Mouse (Mus musculus): ENCODE results near the gene Becn1. TPM values are rescaled to one million over a fixed set of nuclear protein-coding genes. Genes with fewer than 3 reads are reported as not detected.

Becn1 gene
- total RNA-seq, 2 experiments from 2014 or later: 105 to 362 TPM

DNA sequence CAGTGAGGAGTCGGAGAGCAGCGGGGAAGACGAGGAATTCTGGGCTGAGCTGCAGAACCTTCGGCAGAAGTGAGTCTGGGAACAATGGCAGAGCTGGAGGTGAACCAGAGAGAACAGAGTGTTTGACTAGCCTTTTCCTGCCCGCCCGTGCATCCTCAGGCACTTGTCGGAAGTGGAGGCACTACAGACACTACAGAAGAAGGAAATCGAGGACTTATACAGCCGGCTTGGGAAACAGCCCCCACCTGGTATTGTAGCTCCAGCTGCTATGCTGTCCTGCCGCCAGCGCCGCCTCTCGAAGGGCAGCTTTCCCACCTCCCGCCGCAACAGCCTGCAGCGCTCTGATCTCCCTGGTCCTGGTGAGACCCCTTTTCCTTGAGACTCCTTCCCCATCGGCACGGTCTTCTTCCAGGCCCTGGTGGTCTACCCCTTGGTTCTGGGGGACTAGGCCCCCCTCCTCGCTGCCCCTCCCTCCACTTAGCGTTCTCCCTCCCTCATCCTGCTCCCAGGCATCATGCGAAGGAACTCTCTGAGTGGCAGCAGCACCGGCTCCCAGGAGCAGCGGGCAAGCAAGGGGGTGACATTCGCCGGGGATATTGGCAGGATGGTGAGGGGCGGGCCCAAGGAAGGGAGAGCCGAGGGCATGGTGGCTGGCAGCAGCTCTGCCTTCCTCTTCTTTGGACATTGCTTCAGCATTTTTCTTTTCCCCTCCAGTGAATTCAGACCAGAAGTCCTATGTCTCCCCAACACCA is 25.6 kb downstream of the Becn1 start:
- ATAC-seq (replicated peaks; ENCODE audit: low FRiP score, poor library complexity, severe bottlenecking): no peak

DNA sequence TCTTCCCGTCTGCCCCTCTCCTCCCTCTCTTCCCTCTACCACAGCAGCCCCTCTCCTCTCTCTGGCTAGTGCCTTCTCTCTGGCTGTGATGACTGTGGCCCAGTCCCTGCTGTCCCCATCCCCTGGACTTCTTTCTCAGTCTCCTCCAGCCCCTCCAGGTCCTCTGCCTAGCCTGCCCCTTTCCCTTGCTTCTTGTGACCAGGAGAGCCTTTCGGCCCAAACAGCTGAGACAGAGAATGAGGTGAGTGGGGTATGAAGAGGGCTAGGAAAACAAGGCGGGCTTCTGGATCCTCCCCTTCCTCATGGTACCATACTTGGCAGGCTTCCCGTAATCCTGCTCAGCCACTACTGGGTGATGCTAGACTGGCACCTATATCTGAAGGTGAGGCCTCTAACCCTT is 26.8 kb downstream of the Becn1 start:
- no peak for ATAC-seq (replicated peaks; ENCODE audit: low FRiP score, poor library complexity, severe bottlenecking)

GRCm38 (mm10) chr11:101272446-101272845 is 29.6 kb downstream of the Becn1 start:
- no peak for ATAC-seq (replicated peaks; ENCODE audit: low FRiP score, poor library complexity, severe bottlenecking)

DNA sequence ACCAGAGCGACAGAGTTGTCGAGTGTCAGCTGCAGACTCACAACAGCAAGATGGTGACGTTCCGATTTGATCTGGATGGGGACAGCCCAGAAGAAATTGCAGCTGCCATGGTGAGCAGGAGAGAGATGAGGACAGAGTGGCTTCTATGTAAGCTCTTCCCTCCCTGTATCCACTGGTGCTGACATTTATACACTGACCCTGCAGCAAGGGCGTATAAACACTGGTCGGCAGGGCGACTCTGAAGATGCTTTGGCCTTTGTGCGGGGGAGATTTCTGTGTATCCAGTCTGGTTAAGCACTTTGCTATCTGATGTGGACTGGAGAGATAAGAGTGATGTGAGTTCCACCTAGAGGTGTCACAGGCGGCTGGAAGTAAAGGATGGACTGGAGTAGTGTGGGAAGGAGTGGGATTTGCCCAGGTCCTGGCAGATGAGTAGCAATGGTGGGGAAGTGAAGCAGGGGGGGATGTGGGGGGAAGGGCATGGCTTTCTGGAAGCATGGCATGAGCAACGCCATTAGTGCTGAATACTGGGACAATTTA is 32.4 kb downstream of the Becn1 start:
- no peak for ATAC-seq (replicated peaks; ENCODE audit: low FRiP score, poor library complexity, severe bottlenecking)

DNA sequence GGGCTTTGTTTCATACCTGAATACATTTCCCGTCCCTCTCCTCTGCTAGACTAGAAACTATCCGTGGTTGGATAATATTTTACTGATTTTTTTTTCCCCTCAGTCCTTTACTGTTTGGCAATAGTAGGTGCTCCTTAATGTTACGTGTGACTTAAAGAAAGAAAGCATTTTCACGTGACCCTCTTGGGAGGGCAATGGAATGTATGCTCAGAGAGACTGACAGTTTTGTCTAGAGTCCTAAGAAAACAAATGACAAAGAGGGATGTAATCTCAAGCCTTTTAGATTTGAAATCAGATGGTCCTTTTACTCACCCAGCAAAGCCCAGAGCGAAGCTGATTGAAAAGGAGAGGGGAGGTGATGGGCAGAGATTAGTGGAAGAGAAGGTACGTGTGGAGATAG is 36.2 kb downstream of the Becn1 start:
- ATAC-seq (replicated peaks; ENCODE audit: low FRiP score, poor library complexity, severe bottlenecking): no peak

GRCm38 (mm10) chr11:101264954-101265471 is 37.1 kb downstream of the Becn1 start:
- ATAC-seq (replicated peaks; ENCODE audit: low FRiP score, poor library complexity, severe bottlenecking): no peak

DNA sequence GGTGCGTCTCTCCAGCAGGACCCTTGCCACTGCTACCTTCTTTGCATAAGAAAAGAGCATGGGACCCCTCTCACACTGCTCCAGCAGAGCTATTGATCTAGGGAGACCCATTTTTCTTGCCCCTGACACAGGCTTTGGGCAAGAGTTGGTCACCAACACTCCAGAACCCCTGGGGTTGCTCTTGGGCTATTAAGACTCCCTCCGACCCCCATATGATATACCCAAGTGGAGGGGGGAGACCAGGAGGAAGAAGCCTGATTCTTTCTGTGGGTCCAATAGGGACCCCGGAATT is 38.2 kb downstream of the Becn1 start:
- no peak for ATAC-seq (replicated peaks; ENCODE audit: low FRiP score, poor library complexity, severe bottlenecking)

GRCm38 (mm10) chr11:101263138-101263988 is 38.7 kb downstream of the Becn1 start:
- no peak for ATAC-seq (replicated peaks; ENCODE audit: low FRiP score, poor library complexity, severe bottlenecking)

- ATAC-seq (replicated peaks; ENCODE audit: low FRiP score, poor library complexity, severe bottlenecking): no peak
These were observed 39.7 kb downstream of the Becn1 start for GRCm38 (mm10) chr11:101262272-101262967.

GRCm38 (mm10) chr11:101260826-101261380 is 41.2 kb downstream of the Becn1 start:
- peak; percentile 8; the same call in 1 of the 2 replicates for ATAC-seq (replicated peaks; ENCODE audit: low FRiP score, poor library complexity, severe bottlenecking)

DNA sequence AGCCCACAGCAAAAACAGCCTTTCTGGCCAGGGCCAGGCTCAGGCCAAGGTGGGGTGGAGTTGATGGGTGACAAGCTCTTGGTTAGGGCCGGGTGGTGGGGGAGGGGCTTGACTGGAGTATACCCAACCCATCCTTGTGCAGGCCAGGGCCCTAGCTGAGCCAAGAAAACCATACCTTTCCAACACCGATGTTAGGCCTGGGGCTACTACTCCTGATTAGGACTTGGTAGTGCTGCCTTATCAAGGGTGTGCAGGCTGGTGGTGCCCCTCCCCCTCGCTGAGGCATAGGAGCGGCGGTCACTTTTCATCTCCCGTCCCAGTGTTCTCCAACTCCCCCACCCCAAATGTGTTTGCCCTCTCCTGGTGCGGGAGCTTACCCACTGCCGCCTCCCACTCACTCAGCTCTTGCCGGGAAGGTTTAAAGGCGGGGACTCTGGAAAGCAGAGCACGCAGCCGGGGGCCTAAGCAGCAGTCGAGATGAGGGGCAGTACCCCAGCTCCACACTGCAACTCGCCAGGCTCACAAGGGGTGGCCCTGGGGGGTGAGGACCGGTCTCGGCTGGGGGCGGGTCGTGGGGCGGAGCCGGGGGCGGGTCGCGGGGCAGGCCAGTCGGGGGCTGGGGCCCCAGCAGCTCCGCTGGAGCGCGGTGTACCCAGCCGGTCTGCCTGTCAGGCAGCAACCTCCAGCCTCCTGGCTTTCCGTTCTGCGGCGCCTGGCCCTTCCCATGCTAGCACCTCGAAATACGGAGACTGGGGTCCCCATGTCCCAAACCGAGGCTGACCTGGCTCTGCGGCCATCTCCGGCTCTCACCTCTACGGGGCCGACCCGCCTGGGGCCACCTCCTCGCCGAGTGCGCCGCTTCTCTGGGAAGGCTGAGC is 41.9 kb downstream of the Becn1 start, which contains the start of gene Wnk4:
Gene Wnk4 (plus strand): TSS at position 620 of the 878 bp plus-strand sequence.
- ATAC-seq (replicated peaks; ENCODE audit: low FRiP score, poor library complexity, severe bottlenecking): peak; percentile 89

- peak; percentile 31; the same call in 1 of the 2 replicates for ATAC-seq (replicated peaks; ENCODE audit: low FRiP score, poor library complexity, severe bottlenecking)
These were observed 42.8 kb downstream of the Becn1 start for GRCm38 (mm10) chr11:101259261-101259712.

DNA sequence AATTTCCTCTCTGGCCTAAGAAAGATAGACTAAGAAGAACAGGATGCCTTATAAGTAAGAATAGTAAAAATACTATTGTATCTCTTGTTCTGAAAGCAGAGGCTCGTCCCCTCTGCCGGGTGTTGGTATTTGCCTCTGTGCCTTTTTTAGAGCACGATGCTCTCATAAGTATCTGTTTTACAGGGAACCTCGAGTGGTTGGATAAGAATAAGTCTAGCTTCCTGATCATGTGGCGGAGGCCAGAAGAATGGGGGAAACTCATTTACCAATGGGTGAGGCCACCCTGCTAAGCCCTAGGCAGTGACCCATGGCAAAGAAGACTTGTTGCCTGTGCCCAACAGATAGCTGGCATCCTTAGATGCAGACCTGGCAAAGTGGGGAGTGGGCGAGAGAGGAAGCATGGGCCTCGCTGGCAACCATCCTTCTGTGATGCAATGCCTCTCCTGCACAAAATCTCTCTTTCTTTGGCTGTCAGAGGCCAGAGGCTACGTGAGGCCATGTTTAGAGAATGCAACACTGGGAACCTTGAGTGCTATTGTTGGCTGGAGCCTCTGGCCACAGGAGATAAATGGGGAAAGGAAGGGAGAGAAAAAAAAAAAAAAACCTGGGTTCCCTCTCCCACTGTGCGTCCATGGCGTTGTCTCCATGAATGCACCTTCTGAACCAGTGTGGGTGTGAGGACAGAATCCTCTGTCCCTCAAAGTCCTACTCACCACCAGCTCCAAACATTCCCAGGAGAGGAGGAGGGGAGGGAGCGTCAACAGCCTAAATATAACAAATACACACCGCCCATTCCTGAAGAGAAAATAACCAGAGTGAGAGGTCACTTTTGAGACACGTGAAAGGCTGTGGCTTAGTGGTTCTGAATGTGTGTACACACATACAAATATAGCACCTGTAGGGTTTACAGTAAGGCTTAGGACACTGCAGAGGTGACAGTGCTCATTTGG is 46.0 kb downstream of the Becn1 start:
- no peak for ATAC-seq (replicated peaks; ENCODE audit: low FRiP score, poor library complexity, severe bottlenecking)

DNA sequence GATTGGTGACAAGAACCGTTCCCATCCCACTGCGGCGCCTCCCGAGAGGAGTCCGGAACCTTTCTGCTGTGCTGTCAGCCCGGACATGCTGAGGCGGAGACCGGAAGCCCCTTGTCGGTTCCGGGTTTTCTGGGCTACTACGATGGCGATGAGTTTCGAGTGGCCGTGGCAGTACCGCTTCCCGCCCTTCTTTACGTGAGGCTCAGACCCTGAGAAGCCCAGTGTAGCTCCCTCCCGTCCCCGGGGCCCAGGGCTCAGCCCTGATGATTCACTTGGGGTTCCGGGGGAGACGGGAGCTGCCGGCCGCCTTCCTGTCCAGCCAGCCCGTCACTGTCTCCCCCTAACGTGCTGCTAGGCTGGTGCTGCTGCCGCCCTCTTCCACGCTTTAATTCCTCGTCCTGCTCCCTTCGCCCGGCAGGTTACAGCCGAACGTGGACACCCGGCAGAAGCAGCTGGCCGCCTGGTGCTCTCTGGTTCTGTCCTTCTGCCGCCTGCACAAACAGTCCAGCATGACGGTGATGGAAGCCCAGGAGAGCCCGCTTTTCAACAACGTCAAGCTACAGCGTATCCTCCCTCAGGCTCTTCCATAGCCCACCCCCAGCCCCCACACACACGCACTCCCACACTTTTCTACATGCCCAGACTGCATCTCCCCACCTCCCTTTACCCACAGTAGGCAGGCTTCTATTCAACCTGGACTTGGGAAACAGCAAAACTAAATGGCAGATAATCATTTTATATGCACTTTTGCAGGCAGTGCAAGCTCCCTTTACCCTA is 48.3 kb downstream of the Becn1 start, which contains the start of gene Vps25:
Gene Vps25 (plus strand): TSS at position 95 of the 777 bp plus-strand sequence.
- ATAC-seq (replicated peaks; ENCODE audit: low FRiP score, poor library complexity, severe bottlenecking): peak; percentile 93

DNA sequence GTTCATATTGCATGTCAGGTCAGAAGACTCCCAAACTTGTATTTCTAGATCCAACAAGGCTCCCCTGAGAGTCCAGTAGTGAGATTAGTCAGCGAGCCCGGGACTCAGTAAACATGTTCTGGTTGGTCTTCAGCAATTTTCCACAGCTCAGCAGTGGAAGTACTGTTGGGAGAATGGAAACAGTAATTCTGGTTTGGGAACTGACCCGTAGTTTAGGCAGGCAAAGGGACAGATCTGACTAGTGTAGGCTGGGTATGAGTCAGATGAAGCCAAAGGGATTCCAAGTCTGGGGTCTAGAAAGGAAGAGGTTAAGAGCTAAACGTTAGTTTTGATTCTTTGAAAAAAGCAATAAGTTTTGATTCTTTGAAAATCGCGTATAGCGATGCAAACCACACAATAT is 49.1 kb downstream of the Becn1 start:
- ATAC-seq (replicated peaks; ENCODE audit: low FRiP score, poor library complexity, severe bottlenecking): peak; percentile 44

GRCm38 (mm10) chr11:101251031-101251430 is 51.1 kb downstream of the Becn1 start:
- ATAC-seq (replicated peaks; ENCODE audit: low FRiP score, poor library complexity, severe bottlenecking): no peak

Measured in erythroblast, adult 5-6 weeks (primary cell).